Mouse (Mus musculus): ENCODE data around the gene Gm10591.
"Not testable (repeated sequence)": the region's sequence is repeated elsewhere in the genome, so short reads cannot be mapped to it uniquely, and the experiment has no call there.

Gm10591 gene

DNA sequence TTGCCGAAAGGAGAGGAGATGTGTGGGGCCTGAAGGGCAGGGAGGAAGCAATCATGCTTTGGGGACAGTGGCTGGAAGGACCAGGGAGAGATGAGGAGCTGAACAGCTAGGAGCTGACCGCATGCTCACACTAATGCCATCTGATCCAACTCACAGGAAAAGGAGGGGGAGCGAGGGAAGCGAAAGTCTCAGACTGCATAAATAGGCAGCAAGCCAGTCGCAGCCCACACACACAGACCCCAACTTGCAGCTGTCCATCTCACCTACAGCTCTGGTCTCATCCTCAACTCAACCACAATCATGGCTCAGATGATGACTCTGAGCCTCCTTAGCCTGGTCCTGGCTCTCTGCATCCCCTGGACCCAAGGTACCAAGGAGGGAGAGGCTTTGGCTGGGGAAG is at the start of gene Gm10591:
Gene Gm10591 (plus strand): TSS at position 301 of the 400 bp plus-strand sequence.
- DNase-seq (ENCODE audit: low read depth, low spot score) = not testable (repeated sequence)

DNA sequence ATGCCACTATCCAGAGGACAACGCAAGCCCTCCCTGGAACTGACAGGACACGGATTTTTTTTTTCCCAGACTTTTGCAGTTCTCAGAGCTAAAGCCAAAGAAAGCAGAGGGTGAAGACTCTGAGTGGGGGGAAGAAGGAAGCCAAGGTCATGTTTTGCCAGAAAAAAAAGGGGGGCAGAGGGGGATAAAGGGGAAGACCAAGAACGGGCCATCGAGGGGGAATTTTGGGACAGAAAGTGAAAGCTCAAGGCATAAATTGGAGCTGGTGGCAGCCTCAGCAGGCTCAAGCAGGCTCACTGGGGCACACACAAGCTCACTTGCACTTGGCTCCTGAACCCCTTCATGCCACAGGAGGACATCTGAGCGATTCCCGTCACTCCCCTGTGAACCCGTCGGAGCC is 17.4 kb downstream of the Gm10591 start, which contains the start of gene Gm2564:
Gene Gm2564 (plus strand): TSS at position 301 of the 400 bp plus-strand sequence.
- not testable (repeated sequence) for DNase-seq (ENCODE audit: low read depth, low spot score)

DNA sequence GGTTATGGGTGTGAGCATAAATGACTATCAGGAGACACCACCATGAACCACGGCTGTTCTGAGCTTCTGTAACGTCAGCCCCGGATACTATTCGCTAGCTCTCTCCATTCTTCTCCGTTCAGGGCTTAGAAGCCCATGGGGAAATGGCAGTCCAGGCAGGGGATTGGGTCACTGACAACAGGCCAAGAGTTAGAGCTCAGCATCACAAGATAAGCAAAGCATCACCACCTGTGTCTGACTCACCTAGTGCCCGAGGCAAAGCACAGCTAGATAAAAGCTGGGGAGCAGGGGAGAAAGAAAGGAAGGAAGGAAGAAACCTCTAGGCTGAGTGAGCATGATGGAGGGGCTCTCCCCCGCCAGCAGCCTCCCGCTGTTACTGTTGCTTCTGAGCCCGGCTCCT is 43.0 kb downstream of the Gm10591 start, which contains the start of gene Ccl27b:
Gene Ccl27b (plus strand): TSS at position 301 of the 400 bp plus-strand sequence.
- DNase-seq (ENCODE audit: low read depth, low spot score) = not testable (repeated sequence)

DNA sequence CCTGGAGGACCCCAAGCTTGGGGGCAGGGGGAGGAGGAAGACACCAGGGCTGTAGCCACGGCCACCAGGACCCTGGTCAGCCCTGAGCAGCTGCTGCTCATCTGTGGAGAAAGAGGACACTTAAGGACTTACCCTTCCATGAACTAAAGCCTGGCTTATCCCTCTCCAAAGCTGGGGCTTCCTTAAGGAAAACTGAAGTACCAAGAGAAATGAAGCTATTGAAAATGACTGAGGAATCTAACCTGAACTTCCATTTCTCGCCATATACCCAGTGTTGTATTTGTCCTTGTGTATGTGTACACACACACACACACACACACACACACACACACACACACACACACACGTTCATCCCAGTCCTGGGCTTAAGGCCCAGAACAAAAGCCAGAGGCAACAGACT is 49.8 kb downstream of the Gm10591 start, which contains the start of gene Il11ra2:
Gene Il11ra2 (minus strand): TSS at position 101 of the 400 bp plus-strand sequence.
- DNase-seq (ENCODE audit: low read depth, low spot score) = not testable (repeated sequence)
